Mouse (Mus musculus) olfactory bulb, adult 2 months (tissue): ENCODE data around the gene Hdac5.

ENCODE experiments used
- CTCF ChIP-seq: fragments of 200-500 bp; IDR thresholded peaks from 2 replicates; pipeline ENCODE4 v1.5.1; 2012; ENCODE audit warnings: low read depth, mild to moderate bottlenecking, low read length, moderate library complexity; ENCODE audit not compliant: insufficient read depth
- POLR2A ChIP-seq: fragments of 200-500 bp; IDR thresholded peaks from 2 replicates; pipeline ENCODE4 v1.6.1; 2012; ENCODE audit warnings: mild to moderate bottlenecking, low read depth, low read length, moderate library complexity; ENCODE audit not compliant: insufficient read depth

GRCm38 (mm10) chr11:102216056-102216885 is 13.7 kb downstream of the Hdac5 start:
- no peak for TF ChIP-seq POLR2A
- TF ChIP-seq CTCF: no peak
